Mouse (Mus musculus) C2C12 (cell line): ENCODE data around the gene Cyp17a1.

Source experiments
- CEBPB ChIP-seq: IDR thresholded peaks from one replicate; pipeline ENCODE4 v1.6.1; 2011; ENCODE audit warnings: low read depth, mild to moderate bottlenecking, control low read depth, moderate library complexity
- CTCF ChIP-seq: IDR thresholded peaks from one replicate; pipeline ENCODE4 v1.5.1; 2011; ENCODE audit not compliant: control insufficient read depth, insufficient read depth, insufficient read length
- MYOG ChIP-seq: IDR thresholded peaks from one replicate; pipeline ENCODE4 v1.6.1; 2011; ENCODE audit not compliant: control insufficient read depth, insufficient read length; ENCODE audit errors: extremely low read depth
- USF1 ChIP-seq: IDR thresholded peaks from one replicate; pipeline ENCODE4 v1.6.1; 2011; ENCODE audit warnings: low read depth, mild to moderate bottlenecking, control low read depth, moderate library complexity

DNA sequence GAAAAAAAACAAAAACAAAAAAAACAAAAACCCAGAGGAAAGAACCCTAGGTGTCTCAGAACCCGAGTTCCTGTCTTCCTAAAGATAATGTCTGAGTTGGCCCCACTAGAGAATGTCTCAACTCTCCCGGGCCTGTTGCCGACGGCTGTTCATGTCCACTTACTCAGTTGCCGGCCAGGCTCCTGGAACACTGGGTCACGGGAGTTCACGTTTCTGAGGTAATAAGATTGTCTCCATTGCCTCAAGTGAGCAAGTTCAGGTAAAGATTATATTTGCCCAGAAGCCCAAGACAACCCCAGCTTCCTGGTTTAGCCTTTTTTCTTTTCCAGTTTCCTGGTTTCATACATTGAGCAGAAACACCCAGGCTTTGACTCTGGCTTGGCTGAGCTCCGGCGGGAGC lies 14.1 kb downstream of the Cyp17a1 start:
- TF ChIP-seq CTCF (no peak), CEBPB (no peak), MYOG (no peak), USF1 (no peak)
